Mouse (Mus musculus) bone marrow, adult 2 months (tissue): ENCODE measurements around the gene Oxsr1.

Experiments
- CTCF ChIP-seq: fragments of 200-500 bp; IDR thresholded peaks from 2 replicates; pipeline ENCODE4 v1.5.1; 2011; ENCODE audit warnings: low read length, control low read depth; ENCODE audit not compliant: control insufficient read depth, insufficient read depth
- POLR2A ChIP-seq: fragments of 200-500 bp; IDR thresholded peaks from 2 replicates; pipeline ENCODE4 v1.6.1; 2011; ENCODE audit warnings: low read depth, mild to moderate bottlenecking, control low read depth, low read length, borderline replicate concordance; ENCODE audit not compliant: control insufficient read depth

DNA sequence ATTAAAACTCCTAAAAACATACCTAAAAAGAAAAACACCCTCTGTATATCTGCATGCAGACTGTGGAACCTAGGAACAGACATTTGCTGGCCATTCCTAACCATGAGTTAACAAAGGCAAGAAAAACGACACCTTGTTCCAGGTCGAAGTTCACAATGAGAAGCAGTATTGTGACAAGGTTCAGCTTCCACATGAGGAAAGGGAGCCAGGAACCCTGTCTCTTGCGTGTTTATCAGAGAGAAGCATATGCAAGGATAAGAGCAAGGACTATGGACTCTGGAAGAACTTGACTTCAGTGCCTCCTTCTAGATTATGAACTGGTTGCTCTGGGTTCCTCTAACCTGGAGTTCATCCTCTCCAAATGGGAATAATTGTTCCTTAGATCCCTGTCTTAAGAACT lies 78.2 kb downstream of the Oxsr1 start:
- no peak for TF ChIP-seq POLR2A
- TF ChIP-seq CTCF: no peak
